Mouse (Mus musculus): ENCODE measurements around the gene Lgmn. TPM values are rescaled to one million over a fixed set of nuclear protein-coding genes. Genes with fewer than 3 reads are reported as not detected.

Lgmn gene
- total RNA-seq, 2 experiments from 2014 or later = 99.7 to 114 TPM

GRCm38 (mm10) chr12:102395537-102395936 lies 44.1 kb downstream of the Lgmn start:
- no peak for DNase-seq (ENCODE audit: low spot score in 2 of 2)

GRCm38 (mm10) chr12:102394496-102394895 lies 45.1 kb downstream of the Lgmn start:
- no peak for DNase-seq (ENCODE audit: low spot score in 2 of 2)

GRCm38 (mm10) chr12:102391982-102392381 lies 47.6 kb downstream of the Lgmn start:
- no peak for DNase-seq (ENCODE audit: low spot score in 2 of 2)

DNA sequence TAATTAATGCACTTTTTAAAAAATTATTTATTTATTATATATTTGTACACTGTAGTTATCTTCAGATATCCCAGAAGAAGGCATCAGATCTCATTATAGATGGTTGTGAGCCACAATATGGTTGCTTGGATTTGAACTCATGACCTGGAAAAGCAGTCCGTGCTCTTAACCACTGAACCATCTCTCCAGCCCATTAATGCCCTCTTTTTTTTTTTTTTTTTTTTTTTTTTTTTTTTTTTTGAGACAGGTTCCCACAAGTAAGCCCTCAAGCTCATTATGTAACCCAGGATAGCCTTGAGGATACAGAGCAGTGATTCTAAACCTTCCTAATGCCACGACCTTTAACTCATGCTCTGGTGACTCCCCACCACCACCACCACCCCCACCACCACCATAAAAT lies 48.5 kb downstream of the Lgmn start:
- DNase-seq (ENCODE audit: low spot score in 2 of 2) = no peak

- DNase-seq (ENCODE audit: low spot score in 2 of 2) = no peak
Measured at GRCm38 (mm10) chr12:102390042-102390441, 49.6 kb downstream of the Lgmn start.

DNA sequence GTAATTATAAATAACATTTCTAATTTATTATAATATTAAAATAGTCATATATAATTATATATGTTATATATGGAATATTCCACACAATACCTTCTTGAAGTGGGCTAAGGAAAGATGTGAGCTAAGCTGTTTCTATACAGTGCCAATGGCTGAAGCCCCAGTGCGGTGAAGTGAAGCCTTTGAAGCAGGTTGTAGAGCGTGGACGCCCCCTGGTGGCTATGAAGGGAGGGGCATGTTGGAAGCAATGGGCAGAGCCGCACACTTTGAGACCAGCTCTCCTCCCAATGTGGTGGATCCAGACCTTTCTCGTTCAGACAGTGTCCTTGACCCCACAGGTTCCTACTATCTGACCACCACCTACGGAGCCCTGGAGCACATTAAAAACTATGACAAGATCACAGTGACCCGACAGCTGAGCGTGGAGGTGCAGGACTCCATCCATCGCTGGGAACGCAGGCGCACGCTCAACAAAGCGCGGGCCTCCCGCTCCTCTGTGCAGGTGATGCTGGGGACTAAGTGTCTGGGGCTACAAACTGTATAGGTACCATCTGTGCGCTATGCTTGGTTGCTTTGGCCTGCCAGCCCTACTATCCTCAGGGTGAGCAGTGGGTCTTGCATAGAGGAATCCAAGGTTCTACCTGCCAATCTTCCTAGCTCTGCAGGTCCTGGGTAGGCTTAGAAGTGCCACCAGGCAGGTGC lies 52.2 kb downstream of the Lgmn start:
- DNase-seq (ENCODE audit: low spot score in 2 of 2) = peak; percentile 84 to 87

DNA sequence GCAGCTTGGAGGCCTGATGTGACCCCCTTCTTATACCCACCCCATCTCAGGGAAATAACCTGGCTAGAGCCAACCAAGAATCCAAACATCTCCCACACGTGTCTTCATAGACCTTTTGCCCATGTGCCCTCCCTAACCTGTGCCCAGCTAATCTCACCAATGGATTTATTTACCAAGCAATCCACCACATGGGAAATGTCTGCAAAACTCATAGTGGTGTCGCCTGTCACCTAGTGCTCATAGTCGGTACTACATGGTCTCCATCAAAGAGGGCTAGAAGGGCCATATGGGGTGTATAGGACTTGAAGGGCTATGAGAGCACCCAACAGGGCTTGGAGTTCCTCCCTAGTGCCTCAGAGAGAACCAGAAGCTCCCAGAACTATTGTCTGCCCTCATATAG lies 54.8 kb downstream of the Lgmn start:
- DNase-seq (ENCODE audit: low spot score in 2 of 2) = no peak

GRCm38 (mm10) chr12:102383288-102383687 lies 56.3 kb downstream of the Lgmn start:
- no peak for DNase-seq (ENCODE audit: low spot score in 2 of 2)

- DNase-seq (ENCODE audit: low spot score in 2 of 2) = no peak
Measured at GRCm38 (mm10) chr12:102382180-102382579, 57.4 kb downstream of the Lgmn start.

- DNase-seq (ENCODE audit: low spot score in 2 of 2) = no peak
Measured at GRCm38 (mm10) chr12:102372322-102372721, 67.3 kb downstream of the Lgmn start.

- no peak for DNase-seq (ENCODE audit: low spot score in 2 of 2)
Measured at GRCm38 (mm10) chr12:102370931-102371500, 68.6 kb downstream of the Lgmn start.

GRCm38 (mm10) chr12:102369488-102370235 lies 70.0 kb downstream of the Lgmn start:
- DNase-seq (ENCODE audit: low spot score in 2 of 2) = no peak

GRCm38 (mm10) chr12:102368556-102368955 lies 71.1 kb downstream of the Lgmn start:
- DNase-seq (ENCODE audit: low spot score in 2 of 2) = no peak

DNA sequence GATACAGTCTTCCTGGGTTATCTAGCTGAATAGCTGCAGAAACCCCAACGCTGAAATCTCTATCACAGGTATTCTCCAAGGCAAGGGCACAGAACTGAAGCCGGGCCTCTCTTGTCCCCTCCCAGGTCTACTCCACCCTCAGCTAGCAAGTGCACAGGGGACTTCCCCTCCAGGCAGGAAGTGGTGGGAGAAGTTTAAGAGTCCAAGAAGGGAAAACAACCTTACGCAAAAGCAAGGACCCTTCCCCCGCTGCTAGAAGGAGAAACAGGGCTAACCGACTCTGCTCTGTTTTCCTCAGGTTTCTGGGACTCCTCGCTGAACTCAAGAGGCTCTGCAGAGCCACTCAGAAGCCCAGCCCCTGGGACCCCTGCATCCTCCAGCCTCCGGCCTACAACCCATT lies 71.5 kb downstream of the Lgmn start:
- DNase-seq (ENCODE audit: low spot score in 2 of 2) = no peak

GRCm38 (mm10) chr12:102367075-102367474 lies 72.5 kb downstream of the Lgmn start:
- no peak for DNase-seq (ENCODE audit: low spot score in 2 of 2)

DNA sequence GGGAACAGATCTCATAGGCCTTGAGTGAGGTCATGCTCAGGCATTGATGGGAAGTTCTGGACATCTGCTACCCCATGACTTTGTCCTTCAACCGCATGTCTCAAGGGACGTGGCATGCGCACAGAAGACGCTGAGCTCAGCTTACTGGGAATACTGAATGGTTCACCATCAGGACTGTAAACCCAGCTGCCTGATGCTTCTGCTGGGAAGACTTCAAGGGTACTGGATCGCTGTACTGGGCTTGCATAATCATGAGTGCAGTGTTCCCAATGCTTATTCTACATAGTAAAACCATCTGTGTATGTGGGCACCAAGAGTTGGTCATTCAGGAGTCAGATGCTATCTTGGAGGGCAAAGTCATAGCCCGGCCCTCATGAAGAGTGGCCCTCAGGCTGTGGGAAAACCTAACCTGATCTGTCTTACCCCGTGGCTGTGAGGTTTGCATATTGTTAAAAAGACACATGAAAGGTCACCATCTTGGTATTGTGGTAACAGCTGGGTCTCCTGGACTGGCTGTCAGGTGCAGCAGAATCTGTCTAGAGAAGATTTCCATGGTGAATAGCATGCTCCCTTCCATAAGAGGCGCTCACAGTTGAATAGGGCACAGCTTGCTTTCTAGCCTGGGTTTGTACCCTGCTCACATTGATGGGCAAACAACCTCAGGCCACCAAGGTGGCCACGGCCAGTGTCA lies 73.3 kb downstream of the Lgmn start:
- DNase-seq (ENCODE audit: low spot score in 2 of 2) = no peak

DNA sequence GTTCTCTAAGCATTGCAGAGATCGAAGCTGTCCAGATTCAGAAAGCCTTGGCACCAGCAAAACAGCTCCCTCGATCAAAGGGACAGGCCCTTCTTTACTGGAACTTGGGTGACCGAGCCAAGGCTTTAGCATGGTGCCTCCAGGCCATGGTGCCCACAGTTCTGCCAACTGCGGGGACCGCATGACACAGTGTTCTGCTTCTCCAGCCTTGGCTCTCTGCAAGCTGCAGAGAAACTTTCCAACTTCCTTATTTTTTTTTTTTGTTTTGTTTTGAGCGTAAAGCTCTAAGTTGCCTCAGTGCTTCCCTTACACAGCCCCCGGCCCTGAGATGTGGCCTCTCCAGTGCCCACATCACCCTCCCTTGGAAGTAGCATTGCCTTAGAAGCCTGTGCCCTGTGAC lies 74.6 kb downstream of the Lgmn start:
- no peak for DNase-seq (ENCODE audit: low spot score in 2 of 2)

- no peak for DNase-seq (ENCODE audit: low spot score in 2 of 2)
Measured at GRCm38 (mm10) chr12:102361189-102362161, 78.1 kb downstream of the Lgmn start.

DNA sequence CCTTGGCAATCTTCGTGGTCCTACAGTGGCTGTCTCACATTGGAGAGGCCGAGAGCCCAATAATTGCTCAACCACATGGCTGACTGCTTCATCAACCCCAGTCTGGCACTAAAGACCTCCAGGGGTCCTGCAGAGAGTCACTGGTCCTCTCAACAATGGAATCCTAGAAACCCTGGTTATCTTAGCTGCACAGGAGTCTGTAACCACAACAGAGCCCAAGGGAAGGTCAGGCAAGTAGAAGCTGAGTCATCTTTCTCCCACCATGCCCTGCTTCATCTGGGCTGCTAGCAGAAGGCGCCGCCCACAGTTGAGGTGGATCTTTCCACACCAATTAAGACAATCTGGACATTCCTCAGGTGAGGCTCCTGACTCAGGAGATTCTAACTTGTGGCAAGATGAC lies 80.2 kb downstream of the Lgmn start:
- no peak for DNase-seq (ENCODE audit: low spot score in 2 of 2)

GRCm38 (mm10) chr12:102356781-102357180 lies 82.8 kb downstream of the Lgmn start:
- no peak for DNase-seq (ENCODE audit: low spot score in 2 of 2)

GRCm38 (mm10) chr12:102355784-102356183 lies 83.8 kb downstream of the Lgmn start:
- no peak for DNase-seq (ENCODE audit: low spot score in 2 of 2)

Measured in adrenal gland, adult 18-20 months (tissue).